Mouse (Mus musculus) heart, embryonic 11.5 days (tissue): Measurements from ENCODE around the gene Tuba1c. TPM values are rescaled to one million over a fixed set of nuclear protein-coding genes. Genes with fewer than 3 reads are reported as not detected.

ENCODE experiments used
- ATAC-seq: fragments of 200-750 bp; cut with Nextera tagmentation; replicated peaks from 2 replicates; pipeline ENCODE4 v1.8.0; 2017; ENCODE audit warnings: moderate library complexity; ENCODE audit not compliant: insufficient number of reproducible peaks, low FRiP score, low TSS enrichment
- H3K27ac ChIP-seq: fragments of 300-500 bp; sonication (generic); 2 replicates; pipeline ENCODE4 v1.5.1; 2014; ENCODE audit warnings: mild to moderate bottlenecking, low read depth, low read length
- H3K27me3 ChIP-seq: fragments of 300-500 bp; sonication (generic); 2 replicates; pipeline ENCODE4 v1.6.1; 2014; ENCODE audit warnings: mild to moderate bottlenecking, low read length, mixed read lengths; ENCODE audit not compliant: control insufficient read depth, insufficient read depth
- H3K36me3 ChIP-seq: fragments of 300-500 bp; sonication (generic); 2 replicates; pipeline ENCODE4 v1.6.1; 2014; ENCODE audit warnings: mild to moderate bottlenecking, low read length, moderate library complexity, mixed read lengths; ENCODE audit not compliant: control insufficient read depth, insufficient read depth
- H3K4me1 ChIP-seq: fragments of 300-500 bp; sonication (generic); 2 replicates; pipeline ENCODE4 v1.6.1; 2014; ENCODE audit warnings: low read length; ENCODE audit not compliant: control insufficient read depth, insufficient read depth
- H3K4me2 ChIP-seq: fragments of 300-500 bp; sonication (generic); 2 replicates; pipeline ENCODE4 v1.6.1; 2014; ENCODE audit warnings: mild to moderate bottlenecking, moderate library complexity
- H3K4me3 ChIP-seq: fragments of 300-500 bp; sonication (generic); 2 replicates; pipeline ENCODE4 v1.5.1; 2014; ENCODE audit warnings: low read depth, low read length
- H3K9ac ChIP-seq: fragments of 300-500 bp; sonication (generic); 2 replicates; pipeline ENCODE4 v1.6.1; 2014; ENCODE audit warnings: mild to moderate bottlenecking, low read depth, low read length, moderate library complexity
- H3K9me3 ChIP-seq: fragments of 300-500 bp; sonication (generic); replicated peaks from 2 replicates; pipeline ENCODE4 v1.6.1; 2016; ENCODE audit warnings: low read length; ENCODE audit not compliant: control insufficient read depth
- WGBS: fragments of 180-500 bp; shearing (Covaris S2); extraction: QIAGEN DNeasy Blood & Tissue Kit; methylation state at CpG from one replicate; pipeline ENCODE4 v1.1.7; 2014; ENCODE audit not compliant: insufficient replicate concordance; 5-methylcytosine and 5-hydroxymethylcytosine counted together
- polyA plus RNA-seq: library from polyadenylated mRNA; unstranded; fragments of >200 nt; fragmentation: Nextera tagmentation; extraction: Ambion mirVana; gene quantifications from 2 replicates; pipeline ENCODE4 v1.2.1, GENCODE M21; 2014

Gene Tuba1c
- polyA plus RNA-seq, 1 experiment from 2014 or later, result 169 TPM

GRCm38 (mm10) chr15:99078181-99078910 lies 48.7 kb downstream of the Tuba1c start:
- Histone ChIP-seq H3K27ac (no peak overlapping the region), H3K27me3 (peaks cover 4% of the 10 kb centered on the region; the same call in 1 of the 2 replicates), H3K36me3 (peaks cover 10% of the 10 kb centered on the region), H3K9ac (peak overlapping the region; percentile 46; the same call in 1 of the 2 replicates), H3K9me3 (no peaks in the 10 kb centered on the region), H3K4me2 (no peak overlapping the region), H3K4me1 (peaks cover 19% of the 10 kb centered on the region), H3K4me3 (no peak overlapping the region)
- 69% methylated on average over 15 of the region's 15 CpGs for WGBS
- ATAC-seq, result no peak

- ATAC-seq, result no peak
- H3K36me3 ChIP-seq, result peaks cover 10% of the 10 kb centered on the region
- H3K4me1 ChIP-seq, result peaks cover 26% of the 10 kb centered on the region
- H3K27me3 ChIP-seq, result peaks cover 17% of the 10 kb centered on the region; the same call in 1 of the 2 replicates
- WGBS, result 77% methylated on average over 3 of the region's 3 CpGs
- H3K9ac ChIP-seq, result no peak overlapping the region
- no peak overlapping the region for H3K4me2 ChIP-seq
- H3K27ac ChIP-seq, result no peak overlapping the region
- H3K9me3 ChIP-seq, result no peaks in the 10 kb centered on the region
- H3K4me3 ChIP-seq, result no peak overlapping the region
Measured at GRCm38 (mm10) chr15:99079804-99080203, 50.1 kb downstream of the Tuba1c start.

GRCm38 (mm10) chr15:99082322-99082721 lies 52.6 kb downstream of the Tuba1c start:
- Histone ChIP-seq H3K4me1 (peaks cover 15% of the 10 kb centered on the region; the same call in 1 of the 2 replicates), H3K9me3 (no peaks in the 10 kb centered on the region), H3K4me2 (no peak overlapping the region), H3K27me3 (peaks cover 42% of the 10 kb centered on the region), H3K4me3 (no peak overlapping the region), H3K36me3 (peaks cover 10% of the 10 kb centered on the region), H3K27ac (no peak overlapping the region), H3K9ac (no peak overlapping the region)
- 95% methylated on average over 12 of the region's 12 CpGs for WGBS
- 0 out of 2 replicates have a peak, but pooled peaks have one; percentile 18 for ATAC-seq

- Histone ChIP-seq H3K27me3 (peaks cover 48% of the 10 kb centered on the region), H3K4me3 (no peak overlapping the region), H3K4me2 (no peak overlapping the region), H3K4me1 (peaks cover 15% of the 10 kb centered on the region; the same call in 1 of the 2 replicates), H3K27ac (no peak overlapping the region), H3K9me3 (no peaks in the 10 kb centered on the region), H3K36me3 (peaks cover 8% of the 10 kb centered on the region), H3K9ac (no peak overlapping the region)
- WGBS, result 91% methylated on average over 16 of the region's 16 CpGs
- ATAC-seq, result no peak
Measured at GRCm38 (mm10) chr15:99082840-99083239, 53.1 kb downstream of the Tuba1c start.

GRCm38 (mm10) chr15:99083258-99083657 lies 53.6 kb downstream of the Tuba1c start:
- 66% methylated on average over 9 of the region's 9 CpGs for WGBS
- Histone ChIP-seq H3K27ac (no peak overlapping the region), H3K4me2 (no peak overlapping the region), H3K4me3 (no peak overlapping the region), H3K4me1 (peaks cover 15% of the 10 kb centered on the region; the same call in 1 of the 2 replicates), H3K9ac (no peak overlapping the region), H3K27me3 (peaks cover 52% of the 10 kb centered on the region), H3K36me3 (peaks cover 6% of the 10 kb centered on the region), H3K9me3 (no peaks in the 10 kb centered on the region)
- no peak for ATAC-seq

- Histone ChIP-seq H3K4me2 (peak overlapping the region; percentile 47), H3K27me3 (peaks cover 59% of the 10 kb centered on the region), H3K4me3 (peak overlapping the region; percentile 22), H3K27ac (no peak overlapping the region), H3K9ac (no peak overlapping the region), H3K36me3 (peaks cover 6% of the 10 kb centered on the region), H3K4me1 (peaks cover 18% of the 10 kb centered on the region), H3K9me3 (no peaks in the 10 kb centered on the region)
- 6% methylated on average over 11 of the region's 11 CpGs for WGBS
- no peak for ATAC-seq
Measured at GRCm38 (mm10) chr15:99083867-99084557, 54.3 kb downstream of the Tuba1c start.

GRCm38 (mm10) chr15:99084618-99085017 lies 54.9 kb downstream of the Tuba1c start:
- WGBS, result 7% methylated on average over 19 of the region's 19 CpGs
- no peak for ATAC-seq

GRCm38 (mm10) chr15:99085997-99086396 lies 56.3 kb downstream of the Tuba1c start:
- H3K27me3 ChIP-seq, result peaks cover 79% of the 10 kb centered on the region
- WGBS, result 67% methylated on average over 4 of the region's 4 CpGs
- H3K4me3 ChIP-seq, result no peak overlapping the region
- no peak overlapping the region for H3K4me2 ChIP-seq
- no peaks in the 10 kb centered on the region for H3K9me3 ChIP-seq
- H3K36me3 ChIP-seq, result peaks cover 6% of the 10 kb centered on the region; the same call in 1 of the 2 replicates
- H3K9ac ChIP-seq, result no peak overlapping the region
- H3K27ac ChIP-seq, result no peak overlapping the region
- peaks cover 19% of the 10 kb centered on the region for H3K4me1 ChIP-seq
- ATAC-seq, result no peak

More at GRCm38 (mm10) chr15:99084618-99085017, 54.9 kb downstream of the Tuba1c start:
- Histone ChIP-seq H3K4me1 (peaks cover 19% of the 10 kb centered on the region), H3K4me2 (peak overlapping the region; percentile 47), H3K4me3 (peak overlapping the region; percentile 22; the same call in 1 of the 2 replicates), H3K27ac (no peak overlapping the region), H3K9me3 (no peaks in the 10 kb centered on the region), H3K27me3 (peaks cover 65% of the 10 kb centered on the region), H3K36me3 (peaks cover 6% of the 10 kb centered on the region), H3K9ac (no peak overlapping the region)
